Mouse (Mus musculus) hindbrain, embryonic 11.5 days (tissue): Measurements from ENCODE around the gene Zfp354b. TPM values are rescaled to one million over a fixed set of nuclear protein-coding genes. Genes with fewer than 3 reads are reported as not detected.

ENCODE experiments used
- ATAC-seq: fragments of 200-750 bp; cut with Nextera tagmentation; 2 replicates; pipeline ENCODE4 v1.8.0; 2017; ENCODE audit warnings: mild to moderate bottlenecking, moderate TSS enrichment, moderate library complexity; ENCODE audit not compliant: low FRiP score
- DNase-seq: peaks from one replicate; pipeline ENCODE4 v3.0.0-alpha.2; 2015; ENCODE audit warnings: low spot score
- H3K27ac ChIP-seq: fragments of 300-500 bp; sonication (generic); 2 replicates; pipeline ENCODE4 v1.5.1; 2014; ENCODE audit warnings: mild to moderate bottlenecking, low read depth, low read length
- H3K27me3 ChIP-seq: fragments of 300-500 bp; sonication (generic); 2 replicates; pipeline ENCODE4 v1.6.1; 2014; ENCODE audit warnings: mild to moderate bottlenecking, low read length, moderate library complexity, mixed read lengths; ENCODE audit not compliant: control insufficient read depth, insufficient read depth
- H3K36me3 ChIP-seq: fragments of 300-500 bp; sonication (generic); 2 replicates; pipeline ENCODE4 v1.6.1; 2014; ENCODE audit warnings: mild to moderate bottlenecking, low read length, moderate library complexity, mixed read lengths; ENCODE audit not compliant: control insufficient read depth, insufficient read depth
- H3K4me1 ChIP-seq: fragments of 300-500 bp; sonication (generic); replicated peaks from 2 replicates; pipeline ENCODE4 v1.6.1; 2014; ENCODE audit warnings: low read length, mixed read lengths; ENCODE audit not compliant: control insufficient read depth, insufficient read depth
- H3K4me2 ChIP-seq: fragments of 300-500 bp; sonication (generic); replicated peaks from 2 replicates; pipeline ENCODE4 v1.6.1; 2014; ENCODE audit warnings: mild to moderate bottlenecking, low read depth, low read length
- H3K4me3 ChIP-seq: fragments of 300-500 bp; sonication (generic); 2 replicates; pipeline ENCODE4 v1.5.1; 2014; ENCODE audit warnings: low read depth, low read length
- H3K9ac ChIP-seq: fragments of 300-500 bp; sonication (generic); 2 replicates; pipeline ENCODE4 v1.6.1; 2014; ENCODE audit warnings: low read depth, low read length
- H3K9me3 ChIP-seq: fragments of 300-500 bp; sonication (generic); 2 replicates; pipeline ENCODE4 v1.6.1; 2016; ENCODE audit warnings: low read length; ENCODE audit not compliant: control insufficient read depth
- WGBS: fragments of 180-500 bp; shearing (Covaris S2); extraction: QIAGEN DNeasy Blood & Tissue Kit; methylation state at CpG from one replicate; pipeline ENCODE4 v1.1.7; 2014; 5-methylcytosine and 5-hydroxymethylcytosine counted together
- polyA plus RNA-seq: library from polyadenylated mRNA; unstranded; fragments of >200 nt; fragmentation: Nextera tagmentation; extraction: Ambion mirVana; gene quantifications from 2 replicates; pipeline ENCODE4 v1.2.1, GENCODE M21; 2014

Zfp354b gene
- polyA plus RNA-seq, 1 experiment from 2014 or later, result 2.1 TPM

- H3K9ac ChIP-seq, result no peak overlapping the region
- ATAC-seq (no peak), DNase-seq (no peak)
- no peaks in the 10 kb centered on the region for H3K4me1 ChIP-seq
- no peak overlapping the region for H3K27ac ChIP-seq
- 51% methylated on average over 2 of the region's 2 CpGs for WGBS
- H3K4me2 ChIP-seq, result no peak overlapping the region
- no peaks in the 10 kb centered on the region; the same call in none of the 2 replicates for H3K9me3 ChIP-seq
- H3K27me3 ChIP-seq, result no peaks in the 10 kb centered on the region
- no peak overlapping the region for H3K4me3 ChIP-seq
- no peaks in the 10 kb centered on the region for H3K36me3 ChIP-seq
These were observed 39.0 kb downstream of the Zfp354b start for GRCm38 (mm10) chr11:50892441-50892840.

- Histone ChIP-seq H3K4me1 (no peaks in the 10 kb centered on the region; the same call in 1 of the 2 replicates), H3K27ac (peak within 1 kb of the TSS; percentile 24; the same call in 1 of the 2 replicates), H3K9me3 (no peaks in the 10 kb centered on the region), H3K4me3 (peak within 1 kb of the TSS; percentile 42), H3K27me3 (no peaks in the 10 kb centered on the region), H3K9ac (peak within 1 kb of the TSS; percentile 67), H3K4me2 (peak within 1 kb of the TSS; percentile 64), H3K36me3 (no peaks in the 10 kb centered on the region)
- DNase-seq, result peak; percentile 95
- ATAC-seq, result peak; percentile 95
- WGBS, result 7% methylated on average over 26 of the region's 26 CpGs
These were observed 43.9 kb downstream of the Zfp354b start, which contains the start of gene Zfp454 for GRCm38 (mm10) chr11:50887390-50888128. TSS of gene Zfp454 (minus strand) at chr11:50887651.

- no peaks in the 10 kb centered on the region for H3K27me3 ChIP-seq
- 22% methylated on average over 10 of the region's 10 CpGs for WGBS
- peak overlapping the region; percentile 67 for H3K9ac ChIP-seq
- H3K9me3 ChIP-seq, result no peaks in the 10 kb centered on the region
- H3K4me1 ChIP-seq, result no peaks in the 10 kb centered on the region; the same call in 1 of the 2 replicates
- peak; percentile 35 for ATAC-seq
- peak overlapping the region; percentile 64 for H3K4me2 ChIP-seq
- H3K27ac ChIP-seq, result 0 out of 2 replicates have a peak overlapping the region, but pooled peaks have one; percentile 24
- peak overlapping the region; percentile 42 for H3K4me3 ChIP-seq
- no peaks in the 10 kb centered on the region for H3K36me3 ChIP-seq
- DNase-seq, result no peak
These were observed 44.5 kb downstream of the Zfp354b start for GRCm38 (mm10) chr11:50886933-50887293.

- H3K27ac ChIP-seq, result no peak overlapping the region
- 57% methylated on average over 8 of the region's 8 CpGs for WGBS
These were observed 45.1 kb downstream of the Zfp354b start for GRCm38 (mm10) chr11:50886231-50886932.

GRCm38 (mm10) chr11:50883756-50884155 lies 47.7 kb downstream of the Zfp354b start:
- 85% methylated on average over 3 of the region's 3 CpGs for WGBS
- Histone ChIP-seq H3K9ac (no peak overlapping the region), H3K4me2 (no peak overlapping the region), H3K9me3 (no peaks in the 10 kb centered on the region), H3K4me1 (no peaks in the 10 kb centered on the region; the same call in 1 of the 2 replicates), H3K27ac (no peak overlapping the region), H3K36me3 (peaks cover 11% of the 10 kb centered on the region; the same call in 1 of the 2 replicates), H3K4me3 (no peak overlapping the region), H3K27me3 (no peaks in the 10 kb centered on the region)
- DNase-seq (no peak), ATAC-seq (no peak)

More at GRCm38 (mm10) chr11:50886231-50886932, 45.1 kb downstream of the Zfp354b start:
- Histone ChIP-seq H3K36me3 (no peaks in the 10 kb centered on the region), H3K4me3 (peak overlapping the region; percentile 42), H3K4me1 (no peaks in the 10 kb centered on the region; the same call in 1 of the 2 replicates), H3K4me2 (peak overlapping the region; percentile 64), H3K9me3 (no peaks in the 10 kb centered on the region), H3K9ac (peak overlapping the region; percentile 67), H3K27me3 (no peaks in the 10 kb centered on the region)
- peak; percentile 10 for DNase-seq
- no peak for ATAC-seq

GRCm38 (mm10) chr11:50878641-50879040 lies 52.8 kb downstream of the Zfp354b start:
- 97% methylated on average over 3 of the region's 3 CpGs for WGBS
- DNase-seq (no peak), ATAC-seq (no peak)
- Histone ChIP-seq H3K4me3 (no peak overlapping the region), H3K36me3 (peaks cover 33% of the 10 kb centered on the region), H3K9me3 (peaks cover 1% of the 10 kb centered on the region; the same call in 1 of the 2 replicates), H3K4me2 (no peak overlapping the region), H3K4me1 (no peaks in the 10 kb centered on the region), H3K27me3 (no peaks in the 10 kb centered on the region), H3K27ac (no peak overlapping the region), H3K9ac (no peak overlapping the region)

Other genes with a start within 250 kb of the Zfp354b start
- 39.4 and 46.4 TPM in 2 replicates for gene Zfp354c, start 103.9 kb downstream of the Zfp354b start, polyA plus RNA-seq
- 0.35 and 0.57 TPM in 2 replicates for gene Zfp879, start 90.1 kb downstream of the Zfp354b start, polyA plus RNA-seq
- not detected in 2 replicates for gene Grm6, start 80.9 kb downstream of the Zfp354b start, polyA plus RNA-seq
- gene Zfp454, start 44.0 kb downstream of the Zfp354b start, polyA plus RNA-seq, result 15.5 and 16.4 TPM in 2 replicates
- 30.6 and 37.0 TPM in 2 replicates for gene Zfp2, start 15.5 kb downstream of the Zfp354b start, polyA plus RNA-seq
- not detected in 2 replicates for gene 4933414I15Rik, start 12.1 kb upstream of the Zfp354b start, polyA plus RNA-seq
- gene Prop1, start 22.1 kb upstream of the Zfp354b start, polyA plus RNA-seq, result not detected in 2 replicates
- gene Olfr1378, start 34.9 kb upstream of the Zfp354b start, polyA plus RNA-seq, result not detected in 2 replicates
- gene Olfr1377, start 50.3 kb upstream of the Zfp354b start, polyA plus RNA-seq, result not detected in 2 replicates
- not detected in 2 replicates for gene Olfr51, start 72.0 kb upstream of the Zfp354b start, polyA plus RNA-seq
- not detected in 2 replicates for gene Olfr54, start 82.6 kb upstream of the Zfp354b start, polyA plus RNA-seq
- not detected in 2 replicates for gene Olfr1375, start 116.5 kb upstream of the Zfp354b start, polyA plus RNA-seq
- gene Zfp354a, start 127.6 kb upstream of the Zfp354b start, polyA plus RNA-seq, result 9.1 and 10.5 TPM in 2 replicates